Mouse (Mus musculus): ENCODE measurements at regions not wholly inside any gene's neighbourhood (a gene's known extent, or its start where the extent isn't known, plus 50 kb on each side); places are given as distances from the start of the nearest gene placed in this dataset.

GRCm38 (mm10) chr7:83289915-83290773 lies 294.6 kb upstream of the Tmc3 start:
- Histone ChIP-seq H3K27ac (replicated peaks) (no peak overlapping the region), H3K4me1 (peaks cover 5% of the 10 kb centered on the region; the same call in 1 of the 2 replicates), H3K9ac (replicated peaks) (no peak overlapping the region), H3K27me3 (replicated peaks) (no peaks in the 10 kb centered on the region), H3K4me2 (no peak overlapping the region), H3K36me3 (no peaks in the 10 kb centered on the region), H3K4me3 (replicated peaks) (no peak overlapping the region), H3K9me3 (replicated peaks) (no peaks in the 10 kb centered on the region)
- WGBS, result 39% methylated on average over 5 of the region's 5 CpGs
- no peak for ATAC-seq (ENCODE audit: low FRiP score)

GRCm38 (mm10) chr7:83307112-83307511 lies 277.6 kb upstream of the Tmc3 start:
- Histone ChIP-seq H3K4me3 (replicated peaks) (no peak overlapping the region), H3K27ac (replicated peaks) (no peak overlapping the region), H3K4me1 (no peaks in the 10 kb centered on the region), H3K9me3 (replicated peaks) (no peaks in the 10 kb centered on the region), H3K9ac (replicated peaks) (no peak overlapping the region), H3K4me2 (no peak overlapping the region), H3K36me3 (no peaks in the 10 kb centered on the region), H3K27me3 (replicated peaks) (no peaks in the 10 kb centered on the region)
- WGBS, result 66% methylated on average over 1 of the region's 1 CpGs
- no peak for ATAC-seq (ENCODE audit: low FRiP score)

- H3K36me3 ChIP-seq, result no peaks in the 10 kb centered on the region
- H3K4me3 ChIP-seq (replicated peaks), result no peak overlapping the region
- no peaks in the 10 kb centered on the region for H3K27me3 ChIP-seq (replicated peaks)
- no peak for ATAC-seq (ENCODE audit: low FRiP score)
- H3K27ac ChIP-seq (replicated peaks), result no peak overlapping the region
- no peak overlapping the region for H3K9ac ChIP-seq (replicated peaks)
- H3K9me3 ChIP-seq (replicated peaks), result no peaks in the 10 kb centered on the region
- H3K4me2 ChIP-seq, result no peak overlapping the region
- H3K4me1 ChIP-seq, result no peaks in the 10 kb centered on the region
- WGBS, result 78% methylated on average over 4 of the region's 4 CpGs
Observed at GRCm38 (mm10) chr7:83312172-83312571, 272.6 kb upstream of the Tmc3 start.

GRCm38 (mm10) chr7:83329809-83330412 lies 254.8 kb upstream of the Tmc3 start:
- no peak overlapping the region for H3K27ac ChIP-seq (replicated peaks)
- no peaks in the 10 kb centered on the region for H3K9me3 ChIP-seq (replicated peaks)
- 17% methylated on average over 5 of the region's 5 CpGs for WGBS
- H3K27me3 ChIP-seq (replicated peaks), result no peaks in the 10 kb centered on the region
- no peaks in the 10 kb centered on the region for H3K36me3 ChIP-seq
- no peak overlapping the region for H3K4me3 ChIP-seq (replicated peaks)
- no peak for ATAC-seq (ENCODE audit: low FRiP score)
- no peak overlapping the region for H3K9ac ChIP-seq (replicated peaks)
- peaks cover 8% of the 10 kb centered on the region; the same call in 1 of the 2 replicates for H3K4me1 ChIP-seq
- H3K4me2 ChIP-seq, result no peak overlapping the region

- no peak overlapping the region for H3K4me3 ChIP-seq (replicated peaks)
- no peaks in the 10 kb centered on the region for H3K36me3 ChIP-seq
- no peak overlapping the region for H3K27ac ChIP-seq (replicated peaks)
- WGBS, result 70% methylated on average over 5 of the region's 5 CpGs
- H3K4me1 ChIP-seq, result no peaks in the 10 kb centered on the region
- no peaks in the 10 kb centered on the region for H3K9me3 ChIP-seq (replicated peaks)
- no peak for ATAC-seq (ENCODE audit: low FRiP score)
- no peak overlapping the region for H3K4me2 ChIP-seq
- H3K9ac ChIP-seq (replicated peaks), result no peak overlapping the region
- no peaks in the 10 kb centered on the region for H3K27me3 ChIP-seq (replicated peaks)
Observed at GRCm38 (mm10) chr7:83347103-83347754, 237.5 kb upstream of the Tmc3 start.

- Histone ChIP-seq H3K27me3 (replicated peaks) (no peaks in the 10 kb centered on the region), H3K4me1 (no peaks in the 10 kb centered on the region), H3K27ac (replicated peaks) (no peak overlapping the region), H3K4me2 (no peak overlapping the region), H3K9ac (replicated peaks) (no peak overlapping the region), H3K9me3 (replicated peaks) (no peaks in the 10 kb centered on the region), H3K4me3 (replicated peaks) (no peak overlapping the region), H3K36me3 (no peaks in the 10 kb centered on the region)
- no peak for ATAC-seq (ENCODE audit: low FRiP score)
- WGBS, result 87% methylated on average over 3 of the region's 3 CpGs
Observed at GRCm38 (mm10) chr7:83369191-83369590, 215.5 kb upstream of the Tmc3 start.

- H3K4me1 ChIP-seq, result no peaks in the 10 kb centered on the region
- H3K27ac ChIP-seq (replicated peaks), result no peak overlapping the region
- H3K4me3 ChIP-seq (replicated peaks), result no peak overlapping the region
- no peak overlapping the region for H3K4me2 ChIP-seq
- no peaks in the 10 kb centered on the region for H3K36me3 ChIP-seq
- H3K9me3 ChIP-seq (replicated peaks), result no peaks in the 10 kb centered on the region
- WGBS, result 85% methylated on average over 6 of the region's 6 CpGs
- H3K9ac ChIP-seq (replicated peaks), result no peak overlapping the region
- no peaks in the 10 kb centered on the region for H3K27me3 ChIP-seq (replicated peaks)
- ATAC-seq (ENCODE audit: low FRiP score), result no peak; the same call in 1 of the 2 replicates
Observed at GRCm38 (mm10) chr7:83369605-83370004, 215.1 kb upstream of the Tmc3 start.

GRCm38 (mm10) chr7:83376826-83377225 lies 207.9 kb upstream of the Tmc3 start:
- no peaks in the 10 kb centered on the region for H3K36me3 ChIP-seq
- H3K9ac ChIP-seq (replicated peaks), result no peak overlapping the region
- no peak overlapping the region for H3K4me2 ChIP-seq
- H3K4me1 ChIP-seq, result peaks cover 4% of the 10 kb centered on the region; the same call in 1 of the 2 replicates
- H3K27ac ChIP-seq (replicated peaks), result no peak overlapping the region
- ATAC-seq (ENCODE audit: low FRiP score), result no peak
- no peaks in the 10 kb centered on the region for H3K9me3 ChIP-seq (replicated peaks)
- no peak overlapping the region for H3K4me3 ChIP-seq (replicated peaks)
- H3K27me3 ChIP-seq (replicated peaks), result no peaks in the 10 kb centered on the region
- 81% methylated on average over 1 of the region's 1 CpGs for WGBS

GRCm38 (mm10) chr7:83381381-83382181 lies 203.1 kb upstream of the Tmc3 start:
- H3K4me2 ChIP-seq, result no peak overlapping the region

GRCm38 (mm10) chr7:83382803-83383363 lies 201.8 kb upstream of the Tmc3 start:
- Histone ChIP-seq H3K36me3 (no peaks in the 10 kb centered on the region), H3K9me3 (replicated peaks) (no peaks in the 10 kb centered on the region), H3K27ac (replicated peaks) (peak overlapping the region; percentile 72), H3K4me1 (peaks cover 17% of the 10 kb centered on the region), H3K27me3 (replicated peaks) (no peaks in the 10 kb centered on the region), H3K4me2 (peak overlapping the region; percentile 38), H3K4me3 (replicated peaks) (no peak overlapping the region), H3K9ac (replicated peaks) (no peak overlapping the region)
- 12% methylated on average over 8 of the region's 8 CpGs for WGBS
- ATAC-seq (ENCODE audit: low FRiP score), result peak; percentile 88

More at GRCm38 (mm10) chr7:83381381-83382181, 203.1 kb upstream of the Tmc3 start:
- Histone ChIP-seq H3K4me3 (replicated peaks) (no peak overlapping the region), H3K9ac (replicated peaks) (no peak overlapping the region), H3K4me1 (peaks cover 17% of the 10 kb centered on the region), H3K36me3 (no peaks in the 10 kb centered on the region), H3K27me3 (replicated peaks) (no peaks in the 10 kb centered on the region), H3K27ac (replicated peaks) (no peak overlapping the region), H3K9me3 (replicated peaks) (no peaks in the 10 kb centered on the region)
- WGBS, result 67% methylated on average over 7 of the region's 7 CpGs
- ATAC-seq (ENCODE audit: low FRiP score), result no peak

- Histone ChIP-seq H3K36me3 (no peaks in the 10 kb centered on the region), H3K4me2 (no peak overlapping the region), H3K27me3 (replicated peaks) (no peaks in the 10 kb centered on the region), H3K9ac (replicated peaks) (no peak overlapping the region), H3K9me3 (replicated peaks) (no peaks in the 10 kb centered on the region), H3K4me1 (no peaks in the 10 kb centered on the region), H3K4me3 (replicated peaks) (no peak overlapping the region), H3K27ac (replicated peaks) (no peak overlapping the region)
- no peak for ATAC-seq (ENCODE audit: low FRiP score)
- WGBS, result 77% methylated on average over 5 of the region's 5 CpGs
Observed at GRCm38 (mm10) chr7:83391388-83391787, 193.3 kb upstream of the Tmc3 start.

Data from neural tube, embryonic 15.5 days (tissue).